Mouse (Mus musculus) myocyte (in vitro differentiated cells): ENCODE measurements at regions not wholly inside any gene's neighbourhood (a gene's known extent, or its start where the extent isn't known, plus 50 kb on each side); places are given as distances from the start of the nearest gene placed in this dataset.

ENCODE experiments used
- CEBPB ChIP-seq: IDR thresholded peaks from 2 replicates; pipeline ENCODE4 v1.6.1; 2011; ENCODE audit warnings: mild to moderate bottlenecking, moderate library complexity; ENCODE audit not compliant: poor library complexity, insufficient read depth, severe bottlenecking
- E2F4 ChIP-seq: IDR thresholded peaks from one replicate; pipeline ENCODE4 v1.6.1; 2011; ENCODE audit warnings: mild to moderate bottlenecking, control low read depth, moderate library complexity; ENCODE audit not compliant: insufficient read depth
- MAX ChIP-seq: IDR thresholded peaks from one replicate; pipeline ENCODE4 v1.6.1; 2011; ENCODE audit warnings: low read depth, mild to moderate bottlenecking, control low read depth
- MYOD1 ChIP-seq, 3 experiments: IDR thresholded peaks; one replicate each; pipeline ENCODE4 v1.6.1; 2011; ENCODE audit warnings: control low read depth in 2 of 3, low read depth in 2 of 3, mild to moderate bottlenecking in 2 of 3, moderate library complexity in 1 of 3; ENCODE audit not compliant: insufficient read length in 2 of 3, control insufficient read depth in 1 of 3
- MYOG ChIP-seq, 3 experiments: IDR thresholded peaks; one replicate each; pipeline ENCODE4 v1.6.1; 2011; ENCODE audit warnings: control low read depth in 2 of 3, low read depth in 2 of 3, mild to moderate bottlenecking in 2 of 3; ENCODE audit not compliant: insufficient read length in 2 of 3, control insufficient read depth in 1 of 3, insufficient read depth in 1 of 3
- POLR2A ChIP-seq: IDR thresholded peaks from one replicate; pipeline ENCODE4 v1.6.1; 2011; ENCODE audit warnings: low read depth, mild to moderate bottlenecking, control low read depth, moderate library complexity; ENCODE audit not compliant: insufficient read length
- POLR2AphosphoS2 ChIP-seq: IDR thresholded peaks from one replicate; pipeline ENCODE4 v1.6.1; 2011; ENCODE audit warnings: low read depth, control low read depth; ENCODE audit not compliant: insufficient read length
- REST ChIP-seq: IDR thresholded peaks from one replicate; pipeline ENCODE4 v1.6.1; 2011; ENCODE audit warnings: mild to moderate bottlenecking, control low read depth, moderate library complexity; ENCODE audit not compliant: insufficient read depth, insufficient read length
- SRF ChIP-seq: IDR thresholded peaks from one replicate; pipeline ENCODE4 v1.6.1; 2011; ENCODE audit warnings: low read depth; ENCODE audit not compliant: control insufficient read depth, insufficient read length
- TCF12 ChIP-seq: IDR thresholded peaks from one replicate; pipeline ENCODE4 v1.6.1; 2011; ENCODE audit warnings: mild to moderate bottlenecking, control low read depth; ENCODE audit not compliant: poor library complexity, insufficient read depth, severe bottlenecking
- TCF3 ChIP-seq: IDR thresholded peaks from one replicate; pipeline ENCODE4 v1.6.1; 2011; ENCODE audit warnings: low read depth, control low read depth; ENCODE audit not compliant: insufficient read length
- USF1 ChIP-seq: IDR thresholded peaks from one replicate; pipeline ENCODE4 v1.6.1; 2011; ENCODE audit warnings: low read depth, mild to moderate bottlenecking, control low read depth, moderate library complexity

DNA sequence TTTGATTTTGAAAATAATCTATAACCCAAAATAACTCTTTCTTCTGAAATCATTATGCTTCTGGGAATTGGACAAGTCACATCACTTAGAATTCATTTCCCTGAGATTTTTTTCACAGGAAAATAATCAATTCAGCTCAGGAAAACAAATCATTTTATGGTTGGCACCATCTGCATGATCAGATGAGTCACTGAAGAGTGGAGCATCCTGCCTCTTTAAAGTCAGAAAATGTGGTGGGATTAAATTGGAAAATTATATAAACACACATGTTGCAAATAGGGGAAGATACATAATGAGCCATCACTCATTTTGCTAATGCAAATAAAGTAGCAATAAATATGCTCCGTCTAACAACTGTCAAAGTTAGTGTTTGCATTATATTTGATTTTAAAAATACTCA lies 93.6 kb upstream of the Tmeff2 start:
- TF ChIP-seq TCF12 (no peak), POLR2A (no peak), E2F4 (no peak), USF1 (no peak), MYOG (IDR thresholded peaks at IDR 0.05; ENCODE audit: control insufficient read depth in 1 of 3, insufficient read depth in 1 of 3, insufficient read length in 2 of 3, low read depth in 2 of 3) (no peak), POLR2AphosphoS2 (no peak), REST (no peak), SRF (no peak), MAX (no peak), CEBPB (no peak), TCF3 (no peak), MYOD1 (IDR thresholded peaks at IDR 0.05; ENCODE audit: control insufficient read depth in 1 of 3, insufficient read length in 2 of 3, low read depth in 2 of 3) (no peak)
